Mouse (Mus musculus) neural tube, embryonic 15.5 days (tissue): ENCODE measurements at regions not wholly inside any gene's neighbourhood (a gene's known extent, or its start where the extent isn't known, plus 50 kb on each side); places are given as distances from the start of the nearest gene placed in this dataset.

Experiments
- ATAC-seq: fragments of 200-750 bp; cut with Nextera tagmentation; 2 replicates; pipeline ENCODE4 v1.8.0; 2017; ENCODE audit warnings: mild to moderate bottlenecking, moderate TSS enrichment, moderate library complexity; ENCODE audit not compliant: low FRiP score
- H3K27ac ChIP-seq: fragments of 300-500 bp; sonication (generic); replicated peaks from 2 replicates; pipeline ENCODE4 v1.5.1; 2015; ENCODE audit warnings: mild to moderate bottlenecking, inconsistent platforms
- H3K27me3 ChIP-seq: fragments of 300-500 bp; sonication (generic); replicated peaks from 2 replicates; pipeline ENCODE4 v1.6.1; 2015; ENCODE audit warnings: inconsistent platforms
- H3K36me3 ChIP-seq: fragments of 300-500 bp; sonication (generic); 2 replicates; pipeline ENCODE4 v1.6.1; 2015; ENCODE audit warnings: inconsistent platforms
- H3K4me1 ChIP-seq: fragments of 300-500 bp; sonication (generic); 2 replicates; pipeline ENCODE4 v1.6.1; 2015; ENCODE audit warnings: inconsistent platforms
- H3K4me2 ChIP-seq: fragments of 300-500 bp; sonication (generic); 2 replicates; pipeline ENCODE4 v1.6.1; 2015; ENCODE audit warnings: inconsistent platforms, mild to moderate bottlenecking, moderate library complexity
- H3K4me3 ChIP-seq: fragments of 300-500 bp; sonication (generic); replicated peaks from 2 replicates; pipeline ENCODE4 v1.5.1; 2015; ENCODE audit warnings: mild to moderate bottlenecking, inconsistent platforms
- H3K9ac ChIP-seq: fragments of 300-500 bp; sonication (generic); replicated peaks from 2 replicates; pipeline ENCODE4 v1.6.1; 2015; ENCODE audit warnings: mild to moderate bottlenecking, inconsistent platforms
- H3K9me3 ChIP-seq: fragments of 300-500 bp; sonication (generic); replicated peaks from 2 replicates; pipeline ENCODE4 v1.6.1; 2016; ENCODE audit warnings: inconsistent platforms
- WGBS: fragments of 180-500 bp; shearing (Covaris S2); methylation state at CpG from one replicate; pipeline ENCODE4 v1.1.7; 2015; ENCODE audit warnings: mixed read lengths; 5-methylcytosine and 5-hydroxymethylcytosine counted together

GRCm38 (mm10) chr1:189064629-189065028 lies 57.0 kb upstream of the Kctd3 start:
- H3K27ac ChIP-seq = no peak overlapping the region
- 90% methylated on average over 4 of the region's 4 CpGs for WGBS
- no peak overlapping the region for H3K4me2 ChIP-seq
- H3K36me3 ChIP-seq = no peaks in the 10 kb centered on the region
- H3K9me3 ChIP-seq = no peaks in the 10 kb centered on the region
- no peak for ATAC-seq
- no peak overlapping the region for H3K9ac ChIP-seq
- H3K27me3 ChIP-seq = no peaks in the 10 kb centered on the region
- H3K4me1 ChIP-seq = peaks cover 8% of the 10 kb centered on the region
- H3K4me3 ChIP-seq = no peak overlapping the region

- Histone ChIP-seq H3K27me3 (no peaks in the 10 kb centered on the region), H3K4me3 (no peak overlapping the region), H3K9ac (no peak overlapping the region), H3K4me1 (peaks cover 8% of the 10 kb centered on the region), H3K27ac (no peak overlapping the region), H3K9me3 (no peaks in the 10 kb centered on the region), H3K4me2 (no peak overlapping the region), H3K36me3 (no peaks in the 10 kb centered on the region)
- WGBS = 71% methylated on average over 2 of the region's 2 CpGs
- no peak for ATAC-seq
Observed at GRCm38 (mm10) chr1:189063699-189064098, 56.1 kb upstream of the Kctd3 start.

- ATAC-seq = no peak
- WGBS = 86% methylated on average over 7 of the region's 7 CpGs
- no peak overlapping the region for H3K27ac ChIP-seq
Observed at GRCm38 (mm10) chr1:189063209-189063608, 55.6 kb upstream of the Kctd3 start.

More at GRCm38 (mm10) chr1:189063209-189063608, 55.6 kb upstream of the Kctd3 start:
- no peak overlapping the region for H3K4me3 ChIP-seq
- no peaks in the 10 kb centered on the region for H3K36me3 ChIP-seq
- no peak overlapping the region for H3K4me2 ChIP-seq
- H3K9me3 ChIP-seq = no peaks in the 10 kb centered on the region
- no peak overlapping the region for H3K9ac ChIP-seq
- no peaks in the 10 kb centered on the region for H3K27me3 ChIP-seq
- peaks cover 8% of the 10 kb centered on the region for H3K4me1 ChIP-seq
